Mouse (Mus musculus) myocyte (in vitro differentiated cells): ENCODE data around the gene Bpifa6. TPM values are rescaled to one million over a fixed set of nuclear protein-coding genes. Genes with fewer than 3 reads are reported as not detected.
"Not testable (repeated sequence)": the region's sequence is repeated elsewhere in the genome, so short reads cannot be mapped to it uniquely, and the experiment has no call there.

Experiments
- H3K27me3 ChIP-seq: one replicate; pipeline ENCODE4 v1.6.1; 2011; ENCODE audit not compliant: control insufficient read depth, insufficient read depth, insufficient read length
- H3K36me3 ChIP-seq: one replicate; pipeline ENCODE4 v1.6.1; 2011; ENCODE audit not compliant: control insufficient read depth, insufficient read depth
- H3K4me2 ChIP-seq: one replicate; pipeline ENCODE4 v1.6.1; 2011; ENCODE audit warnings: low read depth, control low read depth
- H3K4me3 ChIP-seq: one replicate; pipeline ENCODE4 v1.5.1; 2011; ENCODE audit warnings: mild to moderate bottlenecking, control low read depth, moderate library complexity
- H3K79me2 ChIP-seq: one replicate; pipeline ENCODE4 v1.6.1; 2011; ENCODE audit not compliant: control insufficient read depth, insufficient read depth
- H3ac ChIP-seq: one replicate; pipeline ENCODE4 v1.6.1; 2011; ENCODE audit not compliant: control insufficient read depth, insufficient read length
- CEBPB ChIP-seq: IDR thresholded peaks from 2 replicates; pipeline ENCODE4 v1.6.1; 2011; ENCODE audit warnings: mild to moderate bottlenecking, moderate library complexity; ENCODE audit not compliant: poor library complexity, insufficient read depth, severe bottlenecking
- E2F4 ChIP-seq: IDR thresholded peaks from one replicate; pipeline ENCODE4 v1.6.1; 2011; ENCODE audit warnings: mild to moderate bottlenecking, control low read depth, moderate library complexity; ENCODE audit not compliant: insufficient read depth
- MAX ChIP-seq: IDR thresholded peaks from one replicate; pipeline ENCODE4 v1.6.1; 2011; ENCODE audit warnings: low read depth, mild to moderate bottlenecking, control low read depth
- MYOD1 ChIP-seq, 3 experiments: IDR thresholded peaks; one replicate each; pipeline ENCODE4 v1.6.1; 2011; ENCODE audit warnings: control low read depth in 2 of 3, low read depth in 2 of 3, mild to moderate bottlenecking in 2 of 3, moderate library complexity in 1 of 3; ENCODE audit not compliant: insufficient read length in 2 of 3, control insufficient read depth in 1 of 3
- MYOG ChIP-seq, 3 experiments: IDR thresholded peaks; one replicate each; pipeline ENCODE4 v1.6.1; 2011; ENCODE audit warnings: control low read depth in 2 of 3, low read depth in 2 of 3, mild to moderate bottlenecking in 2 of 3; ENCODE audit not compliant: insufficient read length in 2 of 3, control insufficient read depth in 1 of 3, insufficient read depth in 1 of 3
- POLR2A ChIP-seq: IDR thresholded peaks from one replicate; pipeline ENCODE4 v1.6.1; 2011; ENCODE audit warnings: low read depth, mild to moderate bottlenecking, control low read depth, moderate library complexity; ENCODE audit not compliant: insufficient read length
- POLR2AphosphoS2 ChIP-seq: IDR thresholded peaks from one replicate; pipeline ENCODE4 v1.6.1; 2011; ENCODE audit warnings: low read depth, control low read depth; ENCODE audit not compliant: insufficient read length
- REST ChIP-seq: IDR thresholded peaks from one replicate; pipeline ENCODE4 v1.6.1; 2011; ENCODE audit warnings: mild to moderate bottlenecking, control low read depth, moderate library complexity; ENCODE audit not compliant: insufficient read depth, insufficient read length
- SRF ChIP-seq: IDR thresholded peaks from one replicate; pipeline ENCODE4 v1.6.1; 2011; ENCODE audit warnings: low read depth; ENCODE audit not compliant: control insufficient read depth, insufficient read length
- TCF12 ChIP-seq: IDR thresholded peaks from one replicate; pipeline ENCODE4 v1.6.1; 2011; ENCODE audit warnings: mild to moderate bottlenecking, control low read depth; ENCODE audit not compliant: poor library complexity, insufficient read depth, severe bottlenecking
- TCF3 ChIP-seq: IDR thresholded peaks from one replicate; pipeline ENCODE4 v1.6.1; 2011; ENCODE audit warnings: low read depth, control low read depth; ENCODE audit not compliant: insufficient read length
- USF1 ChIP-seq: IDR thresholded peaks from one replicate; pipeline ENCODE4 v1.6.1; 2011; ENCODE audit warnings: low read depth, mild to moderate bottlenecking, control low read depth, moderate library complexity
- polyA plus RNA-seq: library from polyadenylated mRNA; unstranded; fragments of >200 nt; fragmentation: generic; extraction: Trizol; gene quantifications from one replicate; pipeline ENCODE4 v1.2.1, GENCODE M21; 2012; ENCODE audit warnings: missing spikeins

The Bpifa6 gene
- polyA plus RNA-seq, 1 experiment, result not detected

GRCm38 (mm10) chr2:154007965-154008364, 33.2 kb downstream of the Bpifa6 start, which contains the start of gene Bpifa2:
TSS of gene Bpifa2 (plus strand) at chr2:154008265.
- H3K36me3 ChIP-seq, result no peaks in the 10 kb centered on the region
- H3K4me3 ChIP-seq, result no peak within 1 kb of the TSS
- no peaks in the 10 kb centered on the region for H3K79me2 ChIP-seq
- H3K27me3 ChIP-seq, result no peaks in the 10 kb centered on the region
- H3ac ChIP-seq, result no peak within 1 kb of the TSS
- no peak within 1 kb of the TSS for H3K4me2 ChIP-seq
- no peak for TF ChIP-seq SRF
- no peak for TF ChIP-seq TCF3
- no peak for TF ChIP-seq CEBPB
- no peak for TF ChIP-seq MAX
- TF ChIP-seq TCF12, result no peak
- no peak for TF ChIP-seq POLR2A
- no peak for TF ChIP-seq MYOD1 (IDR thresholded peaks at IDR 0.05; ENCODE audit: control insufficient read depth in 1 of 3, insufficient read length in 2 of 3, low read depth in 2 of 3)
- no peak for TF ChIP-seq MYOG (IDR thresholded peaks at IDR 0.05; ENCODE audit: control insufficient read depth in 1 of 3, insufficient read depth in 1 of 3, insufficient read length in 2 of 3, low read depth in 2 of 3)
- TF ChIP-seq POLR2AphosphoS2, result no peak
- TF ChIP-seq E2F4, result no peak
- no peak for TF ChIP-seq REST
- no peak for TF ChIP-seq USF1

GRCm38 (mm10) chr2:154017990-154018389, 43.2 kb downstream of the Bpifa6 start:
- no peaks in the 10 kb centered on the region for H3K36me3 ChIP-seq
- H3K27me3 ChIP-seq, result no peaks in the 10 kb centered on the region
- TF ChIP-seq MAX (no peak), TCF12 (no peak), POLR2AphosphoS2 (no peak), TCF3 (no peak), SRF (no peak), POLR2A (no peak), CEBPB (no peak), E2F4 (no peak), REST (no peak), MYOG (IDR thresholded peaks at IDR 0.05; ENCODE audit: control insufficient read depth in 1 of 3, insufficient read depth in 1 of 3, insufficient read length in 2 of 3, low read depth in 2 of 3) (no peak), USF1 (no peak), MYOD1 (IDR thresholded peaks at IDR 0.05; ENCODE audit: control insufficient read depth in 1 of 3, insufficient read length in 2 of 3, low read depth in 2 of 3) (no peak)
- no peak overlapping the region for H3K4me3 ChIP-seq
- no peaks in the 10 kb centered on the region for H3K79me2 ChIP-seq
- no peak overlapping the region for H3K4me2 ChIP-seq
- H3ac ChIP-seq, result no peak overlapping the region

GRCm38 (mm10) chr2:154024676-154025075, 49.9 kb downstream of the Bpifa6 start:
- H3K27me3 ChIP-seq, H3K4me2 ChIP-seq, H3K4me3 ChIP-seq, H3K79me2 ChIP-seq, H3K36me3 ChIP-seq, H3ac ChIP-seq: not testable (repeated sequence)

- Histone ChIP-seq H3K4me3 (no peak overlapping the region), H3ac (no peak overlapping the region), H3K27me3 (no peaks in the 10 kb centered on the region), H3K36me3 (no peaks in the 10 kb centered on the region), H3K4me2 (no peak overlapping the region), H3K79me2 (no peaks in the 10 kb centered on the region)
- TF ChIP-seq MYOG (IDR thresholded peaks at IDR 0.05; ENCODE audit: control insufficient read depth in 1 of 3, insufficient read depth in 1 of 3, insufficient read length in 2 of 3, low read depth in 2 of 3) (no peak), POLR2A (no peak), E2F4 (no peak), SRF (no peak)
Observed at GRCm38 (mm10) chr2:154038932-154039331, 64.2 kb downstream of the Bpifa6 start.

GRCm38 (mm10) chr2:154044743-154045142, 70.0 kb downstream of the Bpifa6 start:
- Histone ChIP-seq H3K79me2 (no peaks in the 10 kb centered on the region), H3K36me3 (no peaks in the 10 kb centered on the region), H3K27me3 (no peaks in the 10 kb centered on the region), H3ac (no peak overlapping the region), H3K4me2 (no peak overlapping the region), H3K4me3 (no peak overlapping the region)
- TF ChIP-seq MAX (no peak), CEBPB (no peak), TCF3 (no peak), MYOG (IDR thresholded peaks at IDR 0.05; ENCODE audit: control insufficient read depth in 1 of 3, insufficient read depth in 1 of 3, insufficient read length in 2 of 3, low read depth in 2 of 3) (no peak), POLR2AphosphoS2 (no peak), REST (no peak), E2F4 (no peak), USF1 (no peak), POLR2A (no peak), SRF (no peak), MYOD1 (IDR thresholded peaks at IDR 0.05; ENCODE audit: control insufficient read depth in 1 of 3, insufficient read length in 2 of 3, low read depth in 2 of 3) (no peak), TCF12 (no peak)

Other genes starting within 250 kb of the Bpifa6 start
- gene Mapre1, start 233.7 kb upstream of the Bpifa6 start, polyA plus RNA-seq, result 60.5 TPM
- gene Efcab8, start 195.0 kb upstream of the Bpifa6 start, polyA plus RNA-seq, result 0.04 TPM
- not detected for gene Sun5, start 103.9 kb upstream of the Bpifa6 start, polyA plus RNA-seq
- gene Bpifb2, start 99.9 kb upstream of the Bpifa6 start, polyA plus RNA-seq, result not detected
- gene Bpifb6, start 74.6 kb upstream of the Bpifa6 start, polyA plus RNA-seq, result not detected
- not detected for gene Bpifb3, start 56.7 kb upstream of the Bpifa6 start, polyA plus RNA-seq
- gene Bpifb4, start 36.7 kb upstream of the Bpifa6 start, polyA plus RNA-seq, result not detected
- not detected for gene Bpifa2, start 33.3 kb downstream of the Bpifa6 start, polyA plus RNA-seq
- gene Bpifa3, start 155.4 kb downstream of the Bpifa6 start, polyA plus RNA-seq, result not detected
- gene Bpifa1, start 167.9 kb downstream of the Bpifa6 start, polyA plus RNA-seq, result not detected
- not detected for gene Bpifa5, start 187.7 kb downstream of the Bpifa6 start, polyA plus RNA-seq
- not detected for gene Bpifb1, start 215.9 kb downstream of the Bpifa6 start, polyA plus RNA-seq
- not detected for gene Bpifb5, start 248.8 kb downstream of the Bpifa6 start, polyA plus RNA-seq